Mouse (Mus musculus) heart, adult 2 months (tissue): ENCODE measurements around the gene Teddm2.

Experiments
- CTCF ChIP-seq: fragments of 200-600 bp; IDR thresholded peaks from 2 replicates; pipeline ENCODE4 v1.8.1; 2022; ENCODE audit warnings: antibody characterized with exemption, mild to moderate bottlenecking, moderate library complexity
- EP300 ChIP-seq: fragments of 200-500 bp; IDR thresholded peaks from 2 replicates; pipeline ENCODE4 v1.6.1; 2011; ENCODE audit warnings: low read depth, low read length, control low read depth; ENCODE audit not compliant: insufficient read depth
- POLR2A ChIP-seq: fragments of 200-500 bp; IDR thresholded peaks from 2 replicates; pipeline ENCODE4 v1.6.1; 2011; ENCODE audit warnings: mild to moderate bottlenecking, low read depth, low read length, control low read depth; ENCODE audit not compliant: insufficient read depth

- TF ChIP-seq CTCF: peak; percentile 94; the same call in 1 of the 2 replicates
- TF ChIP-seq POLR2A: no peak
- peak; percentile 82 for TF ChIP-seq EP300
These were observed 5.0 kb downstream of the Teddm2 start for GRCm38 (mm10) chr1:153894979-153895378.
